Mouse (Mus musculus) cerebellum, adult 2 months (tissue): ENCODE data around the gene Anapc1. TPM values are rescaled to one million over a fixed set of nuclear protein-coding genes. Genes with fewer than 3 reads are reported as not detected.
"Not testable (repeated sequence)": the region's sequence is repeated elsewhere in the genome, so short reads cannot be mapped to it uniquely, and the experiment has no call there.

Source experiments
- DNase-seq, 2 experiments: peaks; one replicate each; pipeline ENCODE4 v3.0.0; 2021
- H3K27ac ChIP-seq: fragments of 200-500 bp; 2 replicates; pipeline ENCODE4 v1.5.1; 2012; ENCODE audit warnings: low read length, control low read depth, inconsistent platforms; ENCODE audit not compliant: insufficient read depth
- H3K27me3 ChIP-seq: fragments of 200-500 bp; 2 replicates; pipeline ENCODE4 v1.6.1; 2012; ENCODE audit warnings: inconsistent platforms, mild to moderate bottlenecking, low read length, moderate library complexity; ENCODE audit not compliant: control insufficient read depth, insufficient read depth
- H3K4me1 ChIP-seq: fragments of 200-500 bp; 2 replicates; pipeline ENCODE4 v1.6.1; 2011; ENCODE audit warnings: low read length; ENCODE audit not compliant: control insufficient read depth, insufficient read depth
- H3K4me3 ChIP-seq: fragments of 200-500 bp; replicated peaks from 2 replicates; pipeline ENCODE3; 2011; ENCODE audit warnings: mild to moderate bottlenecking, low read depth, low read length, control low read depth; ENCODE audit not compliant: insufficient read depth
- CTCF ChIP-seq: fragments of 200-500 bp; IDR thresholded peaks from 2 replicates; pipeline ENCODE4 v1.5.1; 2011; ENCODE audit warnings: low read depth, mild to moderate bottlenecking, control low read depth, low read length, moderate library complexity, borderline replicate concordance; ENCODE audit not compliant: insufficient read depth
- POLR2A ChIP-seq: fragments of 200-500 bp; IDR thresholded peaks from 2 replicates; pipeline ENCODE4 v1.6.1; 2011; ENCODE audit warnings: low read length, control low read depth, borderline replicate concordance; ENCODE audit not compliant: insufficient read depth
- WGBS: fragments of 180-500 bp; shearing (Covaris S2); methylation state at CpG from one replicate; pipeline ENCODE4 v1.1.7; 2018; 5-methylcytosine and 5-hydroxymethylcytosine counted together
- polyA plus RNA-seq: library from polyadenylated mRNA; depleted of rRNA; stranded (reverse); fragments of >200 nt; gene quantifications from 2 replicates; pipeline ENCODE4 v1.2.3, GENCODE M21; 2012

Anapc1 gene
- polyA plus RNA-seq, 1 experiment, result 49.7 TPM

DNA sequence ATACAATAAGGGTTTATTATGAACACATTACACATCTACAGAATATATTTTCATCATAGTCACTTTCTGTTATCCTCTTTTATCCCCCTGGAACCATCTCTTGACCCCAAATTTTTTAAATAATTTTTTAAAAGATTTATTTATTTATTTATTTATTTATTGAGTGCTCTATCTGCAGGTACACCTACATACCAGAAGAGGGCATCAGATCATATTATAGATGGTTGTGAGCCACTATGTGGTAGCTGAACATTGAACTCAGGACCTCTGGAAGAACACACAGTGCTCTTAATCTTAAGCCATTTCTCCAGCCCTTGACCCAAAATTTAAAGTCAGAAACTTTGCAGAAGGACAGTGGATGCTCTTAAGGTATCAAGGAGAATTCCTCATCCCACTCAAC is 7.4 kb upstream of the Anapc1 start:
- Histone ChIP-seq H3K4me1 (no peaks in the 10 kb centered on the region), H3K27me3 (peaks cover 1% of the 10 kb centered on the region; the same call in 1 of the 2 replicates), H3K4me3 (no peak overlapping the region), H3K27ac (no peak overlapping the region)
- TF ChIP-seq POLR2A (no peak), CTCF (no peak)
- no peak for DNase-seq

DNA sequence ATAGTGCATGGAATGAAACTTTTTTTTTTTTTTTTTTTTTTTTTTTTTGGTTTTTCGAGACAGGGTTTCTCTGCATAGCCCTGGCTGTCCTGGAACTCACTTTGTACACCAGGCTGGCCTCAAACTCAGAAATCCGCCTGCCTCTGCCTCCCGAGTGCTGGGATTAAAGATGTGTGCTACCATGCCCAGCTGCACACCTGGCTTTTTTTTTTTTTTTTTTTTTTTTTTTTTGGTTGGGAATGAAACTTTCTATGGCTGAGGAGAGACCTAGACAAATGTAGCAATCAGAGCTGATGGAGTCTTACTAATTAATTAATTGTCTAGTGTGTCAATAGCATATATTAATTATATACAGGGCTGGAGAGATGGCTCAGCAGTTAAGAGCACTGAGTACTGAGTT is 6.6 kb upstream of the Anapc1 start:
- H3K27me3 ChIP-seq, H3K27ac ChIP-seq, DNase-seq, H3K4me1 ChIP-seq, H3K4me3 ChIP-seq: not testable (repeated sequence)
- WGBS, result 77% methylated on average over 3 of the region's 3 CpGs

DNA sequence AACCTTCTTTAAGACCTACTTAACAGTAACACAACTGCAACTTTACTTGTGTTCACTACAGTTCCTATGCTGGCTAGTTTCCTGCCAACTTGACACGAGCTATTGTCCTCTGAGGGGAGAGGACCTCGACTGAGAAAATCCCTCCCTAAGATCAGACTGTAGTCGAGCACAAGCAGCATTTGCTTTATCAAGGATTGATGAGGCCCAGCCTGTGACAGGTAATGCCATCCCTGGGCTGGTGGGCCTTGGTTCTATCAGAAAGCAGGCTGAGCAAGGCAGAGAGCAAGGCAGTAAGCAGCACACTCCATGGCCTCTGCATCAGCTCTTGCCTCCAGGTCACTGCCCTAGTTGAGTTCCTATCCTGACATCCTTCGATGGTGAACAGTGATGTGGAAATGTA is 6.0 kb upstream of the Anapc1 start:
- 64% methylated on average over 4 of the region's 4 CpGs for WGBS
- Histone ChIP-seq H3K4me1 (no peaks in the 10 kb centered on the region), H3K27me3 (no peaks in the 10 kb centered on the region), H3K27ac (no peak overlapping the region), H3K4me3 (no peak overlapping the region)
- no peak for TF ChIP-seq CTCF
- no peak for TF ChIP-seq POLR2A
- DNase-seq, result no peak

DNA sequence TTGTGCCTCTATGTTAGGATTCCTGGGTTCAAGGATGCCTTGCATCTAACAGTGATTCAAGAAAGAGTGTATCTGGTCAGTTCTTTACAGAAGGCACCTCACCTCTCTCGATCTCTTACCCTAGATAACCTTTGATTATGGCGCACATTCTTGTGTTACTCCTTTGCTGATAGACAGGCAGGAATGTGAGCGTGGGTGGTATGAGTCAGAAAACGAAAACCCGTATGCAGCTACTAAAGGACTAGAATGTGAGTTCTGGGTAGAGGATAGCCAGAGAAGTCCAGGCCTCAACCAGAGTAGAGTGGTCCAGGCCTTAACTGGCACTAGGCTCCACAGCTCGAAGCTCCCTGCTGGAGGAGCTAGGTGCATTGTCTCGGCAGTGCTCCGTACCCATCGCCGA is 5.6 kb upstream of the Anapc1 start:
- TF ChIP-seq CTCF (no peak), POLR2A (no peak)
- no peak for DNase-seq
- H3K4me3 ChIP-seq, result no peak overlapping the region
- no peak overlapping the region for H3K27ac ChIP-seq
- H3K27me3 ChIP-seq, result no peaks in the 10 kb centered on the region
- H3K4me1 ChIP-seq, result no peaks in the 10 kb centered on the region
- 88% methylated on average over 10 of the region's 10 CpGs for WGBS

DNA sequence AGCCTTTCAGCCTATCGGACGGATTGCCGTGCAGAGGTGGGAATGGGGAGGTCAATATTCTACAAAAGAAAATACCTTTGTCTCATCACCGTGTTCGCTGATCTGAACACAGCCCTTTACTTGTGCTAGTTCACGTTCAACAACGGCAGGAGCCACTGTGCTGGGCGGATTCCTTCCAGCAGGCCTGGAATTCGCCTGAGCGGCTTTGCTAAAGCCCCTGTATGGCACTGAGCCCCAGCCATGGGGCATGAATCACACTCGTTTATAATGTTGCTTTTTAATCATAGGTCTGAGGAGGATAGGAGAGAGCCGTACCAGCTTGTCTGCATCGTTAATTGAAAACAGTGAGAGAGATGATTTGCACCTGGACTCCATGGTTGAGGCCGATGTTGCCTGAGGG is 5.1 kb upstream of the Anapc1 start:
- H3K27ac ChIP-seq, result no peak overlapping the region
- H3K4me1 ChIP-seq, result no peaks in the 10 kb centered on the region
- no peaks in the 10 kb centered on the region for H3K27me3 ChIP-seq
- TF ChIP-seq POLR2A, result no peak
- TF ChIP-seq CTCF, result no peak
- DNase-seq, result no peak
- WGBS, result 75% methylated on average over 14 of the region's 14 CpGs
- H3K4me3 ChIP-seq, result no peak overlapping the region

DNA sequence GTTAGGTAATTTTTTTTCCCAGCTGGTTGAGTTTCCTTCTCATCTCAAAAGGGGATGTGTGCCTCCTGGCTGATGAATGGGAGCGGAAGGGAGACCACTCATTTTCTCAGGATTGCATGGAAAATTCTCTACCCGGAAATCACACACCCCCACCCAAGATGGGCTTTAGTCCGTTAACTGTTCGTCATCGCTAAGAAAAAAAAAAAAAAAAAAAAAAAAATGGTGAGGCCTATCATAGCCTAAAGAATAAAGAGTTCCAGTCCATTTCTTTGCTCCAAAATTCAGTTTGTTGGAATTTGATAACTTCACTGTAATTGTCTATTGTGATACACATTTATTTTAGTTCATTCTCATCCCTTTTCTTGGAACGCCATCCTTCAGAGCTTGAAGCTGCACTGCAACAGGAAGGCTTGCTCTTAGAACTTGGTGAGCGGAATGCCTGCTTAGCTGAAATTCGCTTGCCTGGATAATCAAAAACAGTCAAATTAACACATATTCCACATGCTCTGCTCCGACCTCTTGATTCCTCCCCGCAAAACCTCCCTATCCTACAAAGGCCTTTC is 448 bp upstream of the Anapc1 start:
- peaks cover 3% of the 10 kb centered on the region; the same call in 1 of the 2 replicates for H3K4me1 ChIP-seq

DNA sequence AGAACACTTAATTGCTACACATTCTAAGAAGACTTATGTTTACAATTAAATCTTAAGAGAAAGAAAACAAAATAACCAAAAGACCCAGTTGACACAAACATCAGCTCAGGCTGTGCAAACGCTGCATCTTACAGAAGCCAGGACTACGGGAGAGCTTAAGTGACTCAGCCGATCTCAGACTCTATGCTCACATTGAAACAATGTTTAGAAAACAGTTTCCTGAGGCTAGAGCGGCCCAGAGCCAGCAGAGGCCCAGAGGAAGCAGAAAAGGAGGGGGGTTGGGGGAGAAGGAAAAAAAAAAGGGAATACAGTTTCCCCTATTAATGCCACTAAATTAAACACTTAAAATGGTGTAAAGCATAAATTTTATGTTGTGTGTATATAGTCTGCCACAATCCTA is 6.5 kb downstream of the Anapc1 start:
- 85% methylated on average over 4 of the region's 4 CpGs for WGBS
- Histone ChIP-seq H3K27ac (no peak overlapping the region), H3K4me1 (no peaks in the 10 kb centered on the region), H3K27me3 (no peaks in the 10 kb centered on the region), H3K4me3 (no peak overlapping the region)
- TF ChIP-seq CTCF (no peak), POLR2A (no peak)
- DNase-seq, result no peak

More for the DNA sequence above, 448 bp upstream of the Anapc1 start:
- no peak for DNase-seq
- Histone ChIP-seq H3K27me3 (no peaks in the 10 kb centered on the region), H3K27ac (peak overlapping the region; percentile 76; the same call in 1 of the 2 replicates), H3K4me3 (peak overlapping the region; percentile 96)
- 45% methylated on average over 10 of the region's 10 CpGs for WGBS
- no peak for TF ChIP-seq POLR2A
- no peak for TF ChIP-seq CTCF

DNA sequence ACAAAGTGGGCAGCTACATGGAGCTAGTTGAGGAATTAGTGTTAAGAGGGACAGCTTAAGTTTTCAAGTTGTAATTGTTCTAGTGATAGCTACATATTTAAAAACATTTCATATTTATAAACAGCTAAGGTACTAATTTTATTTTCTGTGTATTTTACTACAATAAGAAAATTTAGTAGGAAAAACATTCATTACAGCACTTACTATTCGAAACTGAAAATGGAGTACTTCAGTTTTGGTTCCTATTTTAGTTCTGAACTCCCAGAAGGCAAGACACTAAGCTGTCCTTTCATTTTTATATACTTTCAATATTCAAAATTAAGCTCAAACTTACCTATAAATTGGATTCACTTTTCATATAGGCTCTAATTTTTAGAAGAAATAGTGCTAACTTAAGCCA is 66.6 kb downstream of the Anapc1 start:
- Histone ChIP-seq H3K27me3 (no peaks in the 10 kb centered on the region), H3K4me1 (no peaks in the 10 kb centered on the region), H3K27ac (no peak overlapping the region), H3K4me3 (no peak overlapping the region)
- no peak for TF ChIP-seq POLR2A
- TF ChIP-seq CTCF, result no peak
- DNase-seq, result no peak
- 98% methylated on average over 1 of the region's 1 CpGs for WGBS

DNA sequence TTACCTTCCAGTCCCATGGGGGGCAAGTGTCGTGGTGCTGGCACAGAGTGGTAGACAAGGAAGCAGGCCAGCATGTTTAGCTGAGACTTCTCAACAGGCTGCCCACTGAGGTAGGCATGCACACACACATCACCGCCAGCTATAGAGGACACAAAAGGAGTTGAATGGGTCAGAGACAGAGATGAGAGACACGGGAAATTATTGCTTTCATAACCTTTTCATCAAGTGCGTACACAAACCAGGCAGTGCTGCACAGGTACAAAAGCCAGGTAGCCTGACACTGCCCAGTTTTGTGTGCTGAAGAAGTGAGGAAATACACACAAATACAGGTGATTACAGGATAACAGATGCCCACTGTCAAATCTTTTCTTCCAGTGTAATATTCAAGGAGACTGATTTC is 71.8 kb downstream of the Anapc1 start:
- DNase-seq, result no peak
- no peak overlapping the region for H3K27ac ChIP-seq
- no peak overlapping the region for H3K4me3 ChIP-seq
- no peak for TF ChIP-seq CTCF
- no peak for TF ChIP-seq POLR2A
- no peaks in the 10 kb centered on the region for H3K27me3 ChIP-seq
- WGBS, result 76% methylated on average over 4 of the region's 4 CpGs
- no peaks in the 10 kb centered on the region for H3K4me1 ChIP-seq

DNA sequence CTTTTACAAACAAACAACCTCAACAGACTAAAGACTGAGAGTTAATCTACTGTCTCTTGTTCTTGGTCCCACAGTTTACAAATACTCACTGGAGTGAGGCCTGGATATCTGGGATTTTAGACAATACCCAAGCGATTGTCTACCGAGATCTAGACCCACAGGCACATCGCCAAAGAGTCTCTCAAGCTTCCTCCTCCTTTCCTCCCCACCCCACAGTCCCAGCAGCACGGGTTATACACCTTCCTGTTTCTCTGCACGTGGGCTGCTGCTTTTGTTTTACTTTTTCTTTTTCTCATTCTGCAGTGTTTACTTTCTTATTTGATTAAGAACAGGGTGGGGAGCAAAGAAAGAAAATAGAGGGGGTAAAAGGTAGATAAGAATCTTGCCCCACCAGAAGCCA is 73.8 kb downstream of the Anapc1 start:
- WGBS, result 81% methylated on average over 5 of the region's 5 CpGs
- no peaks in the 10 kb centered on the region for H3K4me1 ChIP-seq
- no peaks in the 10 kb centered on the region for H3K27me3 ChIP-seq
- TF ChIP-seq CTCF (no peak), POLR2A (no peak)
- no peak for DNase-seq
- no peak overlapping the region for H3K27ac ChIP-seq
- no peak overlapping the region for H3K4me3 ChIP-seq
